Mouse (Mus musculus): ENCODE measurements around the gene Tlx2.
A peak's percentile ranks its signal among the peaks of the same experiment; 100 is the strongest.

Gene Tlx2

GRCm38 (mm10) chr6:83054871-83055431, 15.1 kb downstream of the Tlx2 start, which contains the start of gene Htra2:
Gene Htra2, minus strand, starts transcription at chr6:83055273.
- DNase-seq (ENCODE audit: low read depth, low spot score) = no peak

GRCm38 (mm10) chr6:83054074-83054851, 15.8 kb downstream of the Tlx2 start, which contains the start of gene Aup1:
Gene Aup1, plus strand, starts transcription at chr6:83054521.
- DNase-seq (ENCODE audit: low read depth, low spot score) = peak; percentile 99

- peak; percentile 82 for DNase-seq (ENCODE audit: low read depth, low spot score)
Measured at GRCm38 (mm10) chr6:83053136-83053960, 16.7 kb downstream of the Tlx2 start.

DNA sequence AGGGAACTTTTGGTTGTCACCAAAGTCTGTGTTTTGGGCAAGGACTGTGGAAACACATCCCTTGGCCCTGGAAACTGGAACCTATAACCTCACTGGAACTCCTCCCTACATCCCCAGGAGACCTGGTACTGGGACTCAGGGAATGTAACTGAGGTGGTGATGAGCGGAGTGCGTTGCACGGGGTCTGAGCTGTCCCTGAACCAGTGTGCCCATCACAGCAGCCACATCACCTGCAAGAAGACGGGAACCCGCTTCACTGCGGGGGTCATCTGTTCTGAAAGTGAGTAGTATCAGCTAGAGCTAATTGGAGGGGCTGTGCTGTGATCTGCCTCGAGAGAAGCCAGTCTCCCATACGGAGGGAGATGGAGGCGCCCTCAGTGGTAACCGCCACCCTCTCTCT, 20.7 kb downstream of the Tlx2 start:
- DNase-seq (ENCODE audit: low read depth, low spot score) = no peak

- DNase-seq (ENCODE audit: low read depth, low spot score) = peak; percentile 73
Measured at GRCm38 (mm10) chr6:83044742-83045141, 25.4 kb downstream of the Tlx2 start.

GRCm38 (mm10) chr6:83043993-83044392, 26.1 kb downstream of the Tlx2 start:
- DNase-seq (ENCODE audit: low read depth, low spot score) = no peak

DNA sequence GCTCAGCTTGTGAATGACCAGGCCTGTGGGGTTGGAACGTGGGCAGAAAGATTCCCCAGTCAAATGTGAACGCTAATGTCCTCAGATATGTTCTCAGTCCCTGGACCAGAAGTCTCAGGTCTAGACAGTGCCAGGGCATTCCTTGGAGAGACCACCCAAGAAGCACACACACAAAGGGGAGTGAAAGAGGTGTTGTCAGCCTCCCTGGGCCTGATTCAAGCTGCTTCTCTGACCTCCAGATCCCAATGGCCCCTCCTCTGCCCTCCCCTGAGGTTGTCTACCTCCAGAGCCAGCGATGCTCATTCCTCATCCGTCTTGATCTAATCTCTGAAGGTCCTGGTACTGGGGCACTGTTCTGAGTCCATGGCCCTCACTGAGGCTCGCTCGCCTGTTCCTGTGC, 26.5 kb downstream of the Tlx2 start:
- DNase-seq (ENCODE audit: low read depth, low spot score) = no peak

DNA sequence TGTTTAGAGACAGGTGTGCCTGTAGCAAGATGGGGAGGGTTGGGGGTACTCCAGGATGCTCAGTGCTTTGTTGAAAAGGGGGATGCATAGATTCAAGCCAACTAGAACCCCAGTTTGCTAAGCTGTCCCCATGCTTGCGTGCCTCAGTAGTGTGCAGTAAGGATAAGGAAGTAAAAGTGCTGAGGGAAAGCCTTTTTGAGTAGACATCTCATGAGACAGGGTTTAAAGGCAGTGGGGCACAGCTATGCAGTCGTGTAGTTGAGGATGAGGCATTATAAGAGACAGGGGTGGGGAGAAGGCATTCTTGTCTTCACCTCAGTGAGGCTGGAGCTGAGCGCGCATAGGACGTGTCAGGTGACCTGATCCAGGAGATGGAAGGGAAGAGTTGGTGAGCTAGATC, 29.5 kb downstream of the Tlx2 start:
- DNase-seq (ENCODE audit: low read depth, low spot score) = no peak

DNA sequence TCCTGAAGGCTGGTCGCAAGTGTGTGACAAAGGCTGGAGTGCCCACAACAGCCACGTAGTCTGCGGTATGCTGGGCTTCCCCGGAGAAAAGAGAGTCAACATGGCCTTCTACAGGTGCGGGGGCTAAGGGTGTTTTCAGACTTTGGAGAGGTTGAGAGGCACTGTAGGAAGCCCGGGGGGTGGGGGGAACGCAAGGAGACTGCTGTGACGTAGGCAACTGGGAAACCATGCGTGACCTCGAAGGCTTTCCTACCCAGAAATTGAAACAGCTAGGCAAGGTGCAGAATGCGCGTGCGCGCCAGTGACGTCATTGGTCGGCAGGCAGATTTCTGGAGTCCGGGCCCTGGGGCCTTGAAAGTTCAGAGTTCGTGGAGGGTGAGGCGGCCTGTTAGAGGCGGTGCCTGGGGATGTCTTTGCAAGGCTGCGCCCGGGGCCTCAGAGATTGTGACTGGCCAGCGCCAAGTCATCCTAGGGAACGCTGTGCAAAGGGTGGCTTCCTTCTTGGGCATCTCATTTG, 31.5 kb downstream of the Tlx2 start:
- DNase-seq (ENCODE audit: low read depth, low spot score) = no peak

DNA sequence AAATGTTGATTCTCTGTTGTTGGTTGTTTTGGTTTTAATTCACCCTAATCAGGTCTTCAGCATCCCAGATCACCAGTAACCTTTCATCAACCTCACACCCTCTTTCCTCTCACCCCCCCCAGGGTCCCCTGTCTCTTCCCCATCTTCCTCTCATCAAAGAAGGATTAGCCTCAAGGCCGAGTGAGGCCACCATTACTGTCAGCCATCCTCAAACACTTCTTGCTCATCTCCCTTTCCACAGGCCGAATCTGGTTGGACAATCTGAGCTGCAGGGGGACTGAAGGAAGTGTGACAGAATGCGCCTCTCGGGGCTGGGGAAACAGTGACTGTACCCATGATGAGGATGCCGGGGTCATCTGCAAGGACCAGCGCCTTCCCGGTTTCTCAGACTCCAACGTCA, 32.9 kb downstream of the Tlx2 start:
- DNase-seq (ENCODE audit: low read depth, low spot score) = no peak

DNA sequence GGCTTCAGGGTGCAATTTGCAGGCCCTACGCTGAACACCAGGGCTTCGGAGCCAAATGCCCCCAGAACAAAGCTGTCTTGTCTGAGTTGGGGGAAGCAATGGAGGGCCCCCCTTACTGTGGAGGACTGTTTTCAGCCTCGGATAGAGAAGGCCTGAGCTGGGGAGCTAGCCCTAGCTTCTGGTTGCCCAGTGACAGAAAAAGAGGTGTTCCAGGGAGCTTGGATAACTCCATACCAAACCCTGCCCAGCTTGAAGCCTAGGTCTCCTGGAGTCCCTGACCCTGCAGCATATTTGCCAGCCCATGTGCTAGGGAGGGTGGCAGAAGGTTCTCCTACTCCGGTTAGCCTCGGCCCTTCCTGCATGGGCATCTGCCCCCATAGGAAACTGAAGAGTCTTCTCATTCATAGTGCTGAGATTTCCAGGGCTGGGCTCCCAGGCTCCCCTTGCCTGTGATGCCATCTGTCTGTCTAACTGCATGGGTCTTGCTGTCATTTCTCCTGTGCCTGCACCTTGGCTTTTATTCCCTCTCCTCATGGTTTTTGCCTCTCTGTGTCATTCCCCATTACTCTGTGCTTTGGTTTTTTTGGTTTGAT, 35.5 kb downstream of the Tlx2 start:
- peak; percentile 45 for DNase-seq (ENCODE audit: low read depth, low spot score)

DNA sequence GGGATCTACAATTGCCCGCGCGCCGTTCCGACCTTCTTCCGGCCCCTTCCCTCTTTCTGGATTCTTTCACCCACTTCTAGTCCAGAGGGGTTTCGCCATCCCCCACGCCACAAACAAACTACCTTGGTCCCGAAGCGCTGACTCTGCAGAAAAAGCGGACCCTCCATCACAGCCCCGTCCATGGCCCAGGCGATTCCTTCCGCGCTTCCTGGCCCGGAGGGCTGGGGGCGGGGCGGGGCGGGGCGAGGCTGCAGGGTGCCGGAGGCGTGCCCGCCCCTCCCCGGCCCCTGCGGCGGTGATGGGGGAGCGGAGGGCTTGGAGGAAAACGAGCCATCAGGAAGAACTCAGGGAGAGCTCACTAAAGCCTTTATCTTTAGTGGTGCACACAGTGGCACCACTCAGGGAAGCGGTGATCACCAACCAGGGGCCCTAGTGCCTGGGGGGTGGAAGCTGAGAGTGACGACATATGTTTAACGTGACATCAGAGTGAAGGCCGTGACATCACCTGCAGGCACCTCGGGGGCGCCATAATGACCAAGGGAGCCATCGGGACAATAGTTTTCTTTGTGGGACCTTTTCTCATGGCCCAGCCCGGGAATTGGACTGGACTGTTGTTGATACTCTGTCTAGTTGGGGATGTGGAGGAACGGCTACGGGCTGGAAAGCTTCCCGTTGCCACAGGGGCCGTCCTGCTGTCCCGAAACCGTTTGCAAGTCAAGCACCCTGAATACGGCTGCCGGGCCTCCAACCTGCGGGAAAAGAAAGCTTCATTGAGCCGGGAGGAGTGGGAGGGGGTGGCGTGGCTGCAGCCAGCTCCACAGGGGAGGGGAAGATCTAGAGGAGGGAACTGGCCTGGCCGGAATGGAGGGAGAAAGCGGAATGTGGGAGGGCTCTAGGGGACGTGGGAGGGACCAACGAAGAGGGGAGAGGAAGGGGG, 36.6 kb downstream of the Tlx2 start, which contains the start of the genes Dok1 and Loxl3:
TSS of gene Dok1 (minus strand) at position 223 of the 937 bp plus-strand sequence.
TSS of gene Loxl3 (plus strand) at position 925 of the 937 bp plus-strand sequence.
- DNase-seq (ENCODE audit: low read depth, low spot score) = peak; percentile 94

- DNase-seq (ENCODE audit: low read depth, low spot score) = peak; percentile 63
Measured at GRCm38 (mm10) chr6:83032769-83033191, 37.3 kb downstream of the Tlx2 start.

- no peak for DNase-seq (ENCODE audit: low read depth, low spot score)
Measured at GRCm38 (mm10) chr6:83031921-83032590, 38.0 kb downstream of the Tlx2 start.

DNA sequence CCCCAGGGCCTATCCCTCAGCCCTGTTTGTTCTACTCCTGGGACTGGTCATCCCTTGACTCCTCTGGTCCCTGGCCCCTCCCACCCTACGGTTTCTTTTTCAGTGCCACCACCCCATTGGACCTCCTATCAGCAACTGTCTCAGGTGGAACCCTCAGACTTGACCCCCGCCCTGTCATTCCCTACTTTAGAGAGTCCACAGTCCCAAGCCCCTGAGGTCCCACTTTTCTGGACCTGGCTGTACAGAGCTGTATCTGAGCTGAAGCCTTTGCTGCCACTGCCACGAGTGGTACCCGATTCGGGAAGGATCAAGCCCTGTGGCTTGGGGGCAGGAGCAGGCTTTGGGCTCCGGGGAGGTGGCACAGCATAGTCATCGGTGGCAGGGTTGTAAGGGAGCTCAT, 39.0 kb downstream of the Tlx2 start:
- no peak for DNase-seq (ENCODE audit: low read depth, low spot score)

GRCm38 (mm10) chr6:83029777-83030176, 40.3 kb downstream of the Tlx2 start:
- no peak for DNase-seq (ENCODE audit: low read depth, low spot score)

DNA sequence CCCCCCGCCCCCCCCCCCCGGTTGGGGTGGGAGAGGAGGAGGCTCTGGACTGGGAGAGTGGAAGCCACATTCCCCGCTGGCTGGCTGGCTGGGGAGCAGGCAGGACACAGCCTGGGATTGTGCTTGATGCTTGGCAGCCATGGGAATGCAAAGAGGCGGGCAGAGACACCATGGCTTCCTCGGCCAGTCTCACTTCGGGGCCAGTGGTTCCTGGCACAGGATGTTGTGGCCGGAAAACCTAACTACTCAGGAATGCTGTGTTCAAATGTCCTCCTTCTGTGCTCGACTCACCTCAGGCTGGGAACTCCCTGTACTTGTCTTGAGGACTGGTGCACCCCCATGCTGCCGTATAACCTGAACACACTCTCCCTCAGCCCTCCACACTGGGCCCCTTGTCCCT, 42.4 kb downstream of the Tlx2 start:
- peak; percentile 90 for DNase-seq (ENCODE audit: low read depth, low spot score)

- no peak for DNase-seq (ENCODE audit: low read depth, low spot score)
Measured at GRCm38 (mm10) chr6:83027293-83027692, 42.8 kb downstream of the Tlx2 start.

DNA sequence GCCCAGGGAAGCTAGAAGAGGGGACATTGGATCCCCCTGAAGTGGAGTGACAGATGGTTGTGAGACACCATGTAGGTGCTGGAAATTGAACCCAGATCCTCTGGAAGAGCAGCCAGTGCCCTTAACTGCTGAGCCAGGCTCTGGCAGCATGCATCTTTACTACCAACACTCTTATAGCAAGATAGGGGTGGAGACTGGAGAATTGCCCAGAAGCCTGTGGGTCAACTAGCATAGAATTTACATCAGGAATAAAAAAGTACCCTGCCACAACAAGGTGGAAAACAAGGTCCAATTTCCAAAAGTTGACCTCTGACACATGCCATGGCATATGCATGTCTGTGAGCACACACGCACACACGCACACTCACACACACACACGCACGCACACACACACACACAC, 44.9 kb downstream of the Tlx2 start:
- peak; percentile 81 for DNase-seq (ENCODE audit: low read depth, low spot score)

DNA sequence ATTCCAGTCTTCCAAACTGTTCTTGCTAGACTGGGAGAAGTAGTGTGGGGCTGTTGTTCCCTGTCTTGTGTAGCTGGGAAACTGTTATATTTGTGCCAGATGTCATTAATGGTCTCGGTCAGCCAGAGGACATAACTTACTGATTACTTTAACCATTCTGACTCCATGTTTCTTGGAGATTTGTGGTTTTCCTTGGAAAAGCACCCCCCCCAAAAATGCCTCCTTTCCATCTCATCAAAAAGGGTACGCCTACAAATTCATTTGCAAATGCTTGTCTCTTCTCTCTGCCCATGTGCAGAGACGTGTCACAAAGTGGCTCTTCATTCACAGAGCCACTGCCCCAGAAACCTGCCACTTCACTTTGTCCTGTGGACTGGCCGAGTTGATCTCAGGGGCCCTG, 45.7 kb downstream of the Tlx2 start:
- peak; percentile 83 for DNase-seq (ENCODE audit: low read depth, low spot score)

All from 3T3-L1 (cell line).